Mouse (Mus musculus): ENCODE data around the gene Rbm43.
A peak's percentile ranks its signal among the peaks of the same experiment; 100 is the strongest.

The Rbm43 gene

GRCm38 (mm10) chr2:51934574-51935334, at the start of gene Rbm43:
TSS of gene Rbm43 (minus strand) at chr2:51935163.
- DNase-seq = peak; percentile 75

- DNase-seq = no peak
Measured at GRCm38 (mm10) chr2:51982288-51982687, 47.3 kb upstream of the Rbm43 start.

GRCm38 (mm10) chr2:51981630-51982029, 46.7 kb upstream of the Rbm43 start:
- DNase-seq = no peak

GRCm38 (mm10) chr2:51973410-51973968, 38.5 kb upstream of the Rbm43 start, which contains the start of gene Nmi:
TSS of gene Nmi (minus strand) at chr2:51973494.
- peak; percentile 10 for DNase-seq

- DNase-seq = peak; percentile 12
Measured at GRCm38 (mm10) chr2:51972641-51973409, 37.9 kb upstream of the Rbm43 start.

- peak; percentile 3 for DNase-seq
Measured at GRCm38 (mm10) chr2:51972142-51972541, 37.2 kb upstream of the Rbm43 start.

GRCm38 (mm10) chr2:51970897-51971296, 35.9 kb upstream of the Rbm43 start:
- DNase-seq = no peak

- DNase-seq = no peak
Measured at GRCm38 (mm10) chr2:51967288-51967687, 32.3 kb upstream of the Rbm43 start.

- no peak for DNase-seq
Measured at GRCm38 (mm10) chr2:51953648-51954204, 18.8 kb upstream of the Rbm43 start.

- DNase-seq = no peak
Measured at GRCm38 (mm10) chr2:51950876-51951275, 15.9 kb upstream of the Rbm43 start.

- DNase-seq = no peak
Measured at GRCm38 (mm10) chr2:51948105-51948830, 13.3 kb upstream of the Rbm43 start.

- no peak for DNase-seq
Measured at GRCm38 (mm10) chr2:51945812-51946211, 10.8 kb upstream of the Rbm43 start.

- DNase-seq = no peak
Measured at GRCm38 (mm10) chr2:51941832-51942231, 6.9 kb upstream of the Rbm43 start.

GRCm38 (mm10) chr2:51938750-51939149, 3.8 kb upstream of the Rbm43 start:
- DNase-seq = no peak

GRCm38 (mm10) chr2:51937004-51937403, 2.0 kb upstream of the Rbm43 start:
- no peak for DNase-seq

GRCm38 (mm10) chr2:51936585-51936984, 1.6 kb upstream of the Rbm43 start:
- DNase-seq = no peak

- no peak for DNase-seq
Measured at GRCm38 (mm10) chr2:51935921-51936320, 958 bp upstream of the Rbm43 start.

GRCm38 (mm10) chr2:51933341-51934134, 1.4 kb downstream of the Rbm43 start:
- DNase-seq = no peak

- no peak for DNase-seq
Measured at GRCm38 (mm10) chr2:51931241-51931640, 3.7 kb downstream of the Rbm43 start.

- peak; percentile 72 for DNase-seq
Measured at GRCm38 (mm10) chr2:51914944-51915680, 19.9 kb downstream of the Rbm43 start.

- DNase-seq = no peak
Measured at GRCm38 (mm10) chr2:51914532-51914931, 20.4 kb downstream of the Rbm43 start.
